Mouse (Mus musculus) urinary bladder, postnatal 14 days (tissue): ENCODE results near the gene Ifna15.
"Not testable (repeated sequence)": the region's sequence is repeated elsewhere in the genome, so short reads cannot be mapped to it uniquely, and the experiment has no call there.

Experiments
- DNase-seq: peaks from one replicate; pipeline ENCODE4 v3.0.0; 2021; ENCODE audit warnings: low spot score

Ifna15 gene

GRCm38 (mm10) chr4:88558145-88558544, at the start of gene Ifna15:
Ifna15 (minus strand) TSS chr4:88558245.
- DNase-seq = not testable (repeated sequence)

- no peak for DNase-seq
Observed at GRCm38 (mm10) chr4:88603276-88603675, 45.2 kb upstream of the Ifna15 start, which contains the start of gene Ifna12. Ifna12 (minus strand) TSS chr4:88603376.

GRCm38 (mm10) chr4:88592285-88592684, 34.2 kb upstream of the Ifna15 start, which contains the start of gene Ifna9:
Ifna9 (minus strand) TSS chr4:88592385.
- no peak for DNase-seq

- no peak for DNase-seq
Observed at GRCm38 (mm10) chr4:88571698-88572097, 13.7 kb upstream of the Ifna15 start, which contains the start of gene Ifna14. Ifna14 (minus strand) TSS chr4:88571798.

- no peak for DNase-seq
Observed at GRCm38 (mm10) chr4:88561791-88562190, 3.7 kb upstream of the Ifna15 start.

GRCm38 (mm10) chr4:88550161-88550945, 7.7 kb downstream of the Ifna15 start:
- DNase-seq = peak; percentile 78

- no peak for DNase-seq
Observed at GRCm38 (mm10) chr4:88547986-88548385, 10.1 kb downstream of the Ifna15 start.

- no peak for DNase-seq
Observed at GRCm38 (mm10) chr4:88543649-88544234, 14.3 kb downstream of the Ifna15 start.

GRCm38 (mm10) chr4:88537328-88537727, 20.7 kb downstream of the Ifna15 start:
- DNase-seq = peak; percentile 37

- DNase-seq = no peak
Observed at GRCm38 (mm10) chr4:88536640-88537039, 21.4 kb downstream of the Ifna15 start.

- DNase-seq = no peak
Observed at GRCm38 (mm10) chr4:88535742-88536141, 22.3 kb downstream of the Ifna15 start.

GRCm38 (mm10) chr4:88534903-88535302, 23.1 kb downstream of the Ifna15 start:
- no peak for DNase-seq

GRCm38 (mm10) chr4:88533499-88533898, 24.5 kb downstream of the Ifna15 start:
- DNase-seq = no peak

- DNase-seq = no peak
Observed at GRCm38 (mm10) chr4:88530892-88531291, 27.2 kb downstream of the Ifna15 start.

GRCm38 (mm10) chr4:88530271-88530670, 27.8 kb downstream of the Ifna15 start:
- DNase-seq = no peak

GRCm38 (mm10) chr4:88526379-88527049, 31.5 kb downstream of the Ifna15 start:
- DNase-seq = no peak

- no peak for DNase-seq
Observed at GRCm38 (mm10) chr4:88525393-88525792, 32.7 kb downstream of the Ifna15 start.

- no peak for DNase-seq
Observed at GRCm38 (mm10) chr4:88523241-88523640, 34.8 kb downstream of the Ifna15 start.

GRCm38 (mm10) chr4:88522674-88523073, 35.4 kb downstream of the Ifna15 start, which contains the start of gene Ifnb1:
Ifnb1 (minus strand) TSS chr4:88522774.
- no peak for DNase-seq

GRCm38 (mm10) chr4:88517957-88518356, 40.1 kb downstream of the Ifna15 start:
- DNase-seq = no peak

- peak; percentile 62 for DNase-seq
Observed at GRCm38 (mm10) chr4:88515711-88516211, 42.3 kb downstream of the Ifna15 start.

GRCm38 (mm10) chr4:88515250-88515649, 42.8 kb downstream of the Ifna15 start:
- DNase-seq = no peak
